Mouse (Mus musculus): ENCODE results near the gene Gm4450.
A peak's percentile ranks its signal among the peaks of the same experiment; 100 is the strongest.
"Not testable (repeated sequence)": the region's sequence is repeated elsewhere in the genome, so short reads cannot be mapped to it uniquely, and the experiment has no call there.

The Gm4450 gene

GRCm38 (mm10) chr3:98457026-98457425, at the start of gene Gm4450:
TSS of gene Gm4450 (minus strand) at chr3:98457126.
- DNase-seq = not testable (repeated sequence)

GRCm38 (mm10) chr3:98497401-98497800, 40.5 kb upstream of the Gm4450 start:
- DNase-seq = not testable (repeated sequence)

- not testable (repeated sequence) for DNase-seq
These were observed 39.8 kb upstream of the Gm4450 start for GRCm38 (mm10) chr3:98496762-98497161.

- DNase-seq = not testable (repeated sequence)
These were observed 38.1 kb upstream of the Gm4450 start for GRCm38 (mm10) chr3:98495055-98495454.

- not testable (repeated sequence) for DNase-seq
These were observed 37.3 kb upstream of the Gm4450 start for GRCm38 (mm10) chr3:98494184-98494583.

- DNase-seq = not testable (repeated sequence)
These were observed 14.6 kb upstream of the Gm4450 start for GRCm38 (mm10) chr3:98471499-98471898.

GRCm38 (mm10) chr3:98471057-98471456, 14.1 kb upstream of the Gm4450 start:
- not testable (repeated sequence) for DNase-seq

GRCm38 (mm10) chr3:98469323-98469722, 12.4 kb upstream of the Gm4450 start:
- DNase-seq = not testable (repeated sequence)

GRCm38 (mm10) chr3:98453786-98454185, 3.1 kb downstream of the Gm4450 start:
- DNase-seq = not testable (repeated sequence)

- DNase-seq = not testable (repeated sequence)
These were observed 13.0 kb downstream of the Gm4450 start for GRCm38 (mm10) chr3:98443924-98444323.

GRCm38 (mm10) chr3:98443149-98443779, 13.7 kb downstream of the Gm4450 start:
- DNase-seq = not testable (repeated sequence)

- DNase-seq = not testable (repeated sequence)
These were observed 14.7 kb downstream of the Gm4450 start for GRCm38 (mm10) chr3:98442245-98442644.

GRCm38 (mm10) chr3:98435030-98435429, 21.9 kb downstream of the Gm4450 start:
- DNase-seq = no peak

- DNase-seq = peak in 1 of 2 experiments; percentile 11
These were observed 22.7 kb downstream of the Gm4450 start for GRCm38 (mm10) chr3:98434088-98434816.

GRCm38 (mm10) chr3:98428928-98429525, 27.9 kb downstream of the Gm4450 start:
- DNase-seq = no peak

- peak; percentile 41 to 53 for DNase-seq
These were observed 28.5 kb downstream of the Gm4450 start for GRCm38 (mm10) chr3:98428449-98428775.

- peak; percentile 61 to 64 for DNase-seq
These were observed 29.1 kb downstream of the Gm4450 start for GRCm38 (mm10) chr3:98427600-98428448.

- no peak for DNase-seq
These were observed 29.7 kb downstream of the Gm4450 start for GRCm38 (mm10) chr3:98427260-98427599.

GRCm38 (mm10) chr3:98426749-98427148, 30.2 kb downstream of the Gm4450 start:
- no peak for DNase-seq

- no peak for DNase-seq
These were observed 34.0 kb downstream of the Gm4450 start for GRCm38 (mm10) chr3:98422926-98423325.

- no peak for DNase-seq
These were observed 37.2 kb downstream of the Gm4450 start for GRCm38 (mm10) chr3:98419786-98420070.

- DNase-seq = no peak
These were observed 37.7 kb downstream of the Gm4450 start for GRCm38 (mm10) chr3:98418991-98419785.
